Mouse (Mus musculus) ES-E14 (cell line): ENCODE data around the gene Atf3.

Experiments used
- HCFC1 ChIP-seq: IDR thresholded peaks from 2 replicates; pipeline ENCODE4 v1.6.1; 2012; ENCODE audit warnings: low read length, inconsistent platforms, borderline replicate concordance; ENCODE audit not compliant: insufficient read depth
- MAFK ChIP-seq: IDR thresholded peaks from 2 replicates; pipeline ENCODE4 v1.6.1; 2014; ENCODE audit warnings: mild to moderate bottlenecking, low read depth, low read length, inconsistent platforms; ENCODE audit not compliant: insufficient read depth

- TF ChIP-seq MAFK: no peak
- no peak for TF ChIP-seq HCFC1
Observed at GRCm38 (mm10) chr1:191230355-191230931, 12.6 kb upstream of the Atf3 start.
